Mouse (Mus musculus) heart, postnatal 0 days (tissue): ENCODE data around the gene Grk5. TPM values are rescaled to one million over a fixed set of nuclear protein-coding genes. Genes with fewer than 3 reads are reported as not detected.
A peak's percentile ranks its signal among the peaks of the same experiment; 100 is the strongest.

Experiments
- ATAC-seq: fragments of 200-750 bp; cut with Nextera tagmentation; 2 replicates; pipeline ENCODE4 v1.8.0; 2017; ENCODE audit warnings: low read depth, moderate number of reproducible peaks, moderate library complexity; ENCODE audit not compliant: insufficient read depth
- DNase-seq: peaks from one replicate; pipeline ENCODE4 v3.0.0-alpha.2; 2016; ENCODE audit warnings: low spot score
- H3K27ac ChIP-seq: fragments of 300-500 bp; sonication (generic); 2 replicates; pipeline ENCODE4 v1.5.1; 2014; ENCODE audit warnings: low read depth, mild to moderate bottlenecking
- H3K27me3 ChIP-seq: fragments of 300-500 bp; sonication (generic); 2 replicates; pipeline ENCODE4 v1.6.1; 2014; ENCODE audit warnings: low read length, mixed read lengths; ENCODE audit not compliant: control insufficient read depth, insufficient read depth
- H3K36me3 ChIP-seq: fragments of 300-500 bp; sonication (generic); replicated peaks from 2 replicates; pipeline ENCODE4 v1.6.1; 2014; ENCODE audit warnings: low read length, mixed read lengths; ENCODE audit not compliant: control insufficient read depth, insufficient read depth
- H3K4me1 ChIP-seq: fragments of 300-500 bp; sonication (generic); 2 replicates; pipeline ENCODE4 v1.6.1; 2014; ENCODE audit warnings: antibody characterized with exemption; ENCODE audit not compliant: control insufficient read depth, insufficient read depth
- H3K4me2 ChIP-seq: fragments of 300-500 bp; sonication (generic); 2 replicates; pipeline ENCODE4 v1.6.1; 2014; ENCODE audit warnings: low read depth, mild to moderate bottlenecking, low read length, moderate library complexity
- H3K4me3 ChIP-seq: fragments of 300-500 bp; sonication (generic); 2 replicates; pipeline ENCODE4 v1.5.1; 2014; ENCODE audit warnings: low read depth, low read length
- H3K9ac ChIP-seq: fragments of 300-500 bp; sonication (generic); replicated peaks from 2 replicates; pipeline ENCODE4 v1.6.1; 2014; ENCODE audit warnings: low read depth, low read length, mixed read lengths
- H3K9me3 ChIP-seq: fragments of 300-500 bp; sonication (generic); replicated peaks from 2 replicates; pipeline ENCODE4 v1.6.1; 2016; ENCODE audit warnings: low read length; ENCODE audit not compliant: control insufficient read depth
- CTCF ChIP-seq: IDR thresholded peaks from 2 replicates; pipeline ENCODE4 v1.5.1; 2016; ENCODE audit warnings: antibody characterized with exemption, control low read depth, low read depth
- EP300 ChIP-seq: IDR thresholded peaks from 2 replicates; pipeline ENCODE4 v1.6.1; 2016; ENCODE audit warnings: antibody characterized with exemption, low read depth
- WGBS: fragments of 180-500 bp; shearing (Covaris S2); extraction: QIAGEN DNeasy Blood & Tissue Kit; methylation state at CpG from one replicate; pipeline ENCODE4 v1.1.7; 2014; 5-methylcytosine and 5-hydroxymethylcytosine counted together
- polyA plus RNA-seq: library from polyadenylated mRNA; unstranded; fragments of >200 nt; fragmentation: Nextera tagmentation; extraction: Ambion mirVana; gene quantifications from 2 replicates; pipeline ENCODE4 v1.2.1, GENCODE M21; 2015
- total RNA-seq: library from RNA; depleted of rRNA; stranded (reverse); fragments of >200 nt; gene quantifications from 2 replicates; pipeline ENCODE4 v1.2.3, GENCODE M21; 2014; ENCODE audit warnings: low replicate concordance

Gene Grk5
- total and polyA plus RNA-seq, 2 experiments from 2014 or later, result 2.9 to 14.6 TPM

- Histone ChIP-seq H3K4me2 (no peak overlapping the region), H3K4me1 (peaks cover 10% of the 10 kb centered on the region; the same call in 1 of the 2 replicates), H3K9me3 (no peaks in the 10 kb centered on the region), H3K9ac (no peak overlapping the region), H3K36me3 (no peaks in the 10 kb centered on the region), H3K27me3 (no peaks in the 10 kb centered on the region), H3K27ac (no peak overlapping the region), H3K4me3 (no peak overlapping the region)
- DNase-seq, result no peak
- 60% methylated on average over 2 of the region's 2 CpGs for WGBS
- no peak for ATAC-seq
- TF ChIP-seq CTCF, result no peak
These were observed 142.0 kb downstream of the Grk5 start for GRCm38 (mm10) chr19:61031570-61031969.

GRCm38 (mm10) chr19:61039151-61039550 is 149.6 kb downstream of the Grk5 start:
- H3K9me3 ChIP-seq, result 0 out of 2 replicates have a peak, but pooled peaks cover 4% of the 10 kb centered on the region
- no peaks in the 10 kb centered on the region for H3K27me3 ChIP-seq
- DNase-seq, result no peak
- ATAC-seq, result no peak
- TF ChIP-seq EP300 (no peak), CTCF (no peak)
- H3K4me1 ChIP-seq, result no peaks in the 10 kb centered on the region
- H3K27ac ChIP-seq, result no peak overlapping the region
- no peak overlapping the region for H3K4me2 ChIP-seq
- H3K4me3 ChIP-seq, result no peak overlapping the region
- no peaks in the 10 kb centered on the region for H3K36me3 ChIP-seq
- H3K9ac ChIP-seq, result no peak overlapping the region

- TF ChIP-seq CTCF (no peak), EP300 (no peak)
- no peak for ATAC-seq
- Histone ChIP-seq H3K27me3 (no peaks in the 10 kb centered on the region), H3K27ac (peak overlapping the region; percentile 30; the same call in 1 of the 2 replicates), H3K4me3 (no peak overlapping the region), H3K9ac (no peak overlapping the region), H3K4me2 (no peak overlapping the region), H3K36me3 (no peaks in the 10 kb centered on the region), H3K9me3 (0 out of 2 replicates have a peak, but pooled peaks cover 2% of the 10 kb centered on the region), H3K4me1 (peaks cover 20% of the 10 kb centered on the region)
- WGBS, result 85% methylated on average over 2 of the region's 2 CpGs
- DNase-seq, result no peak
These were observed 159.1 kb downstream of the Grk5 start for GRCm38 (mm10) chr19:61048646-61049045.

- ATAC-seq (no peak), DNase-seq (no peak)
- no peak overlapping the region for H3K4me2 ChIP-seq
- peaks cover 20% of the 10 kb centered on the region for H3K4me1 ChIP-seq
- WGBS, result 76% methylated on average over 1 of the region's 1 CpGs
- 0 out of 2 replicates have a peak, but pooled peaks cover 3% of the 10 kb centered on the region for H3K36me3 ChIP-seq
- no peaks in the 10 kb centered on the region for H3K27me3 ChIP-seq
- H3K9me3 ChIP-seq, result 0 out of 2 replicates have a peak, but pooled peaks cover 5% of the 10 kb centered on the region
- H3K4me3 ChIP-seq, result no peak overlapping the region
- H3K27ac ChIP-seq, result no peak overlapping the region
- TF ChIP-seq EP300 (no peak), CTCF (no peak)
- H3K9ac ChIP-seq, result no peak overlapping the region
These were observed 159.9 kb downstream of the Grk5 start for GRCm38 (mm10) chr19:61049413-61049812.

- TF ChIP-seq EP300 (no peak), CTCF (no peak)
- Histone ChIP-seq H3K27ac (no peak overlapping the region), H3K9me3 (0 out of 2 replicates have a peak, but pooled peaks cover 5% of the 10 kb centered on the region), H3K4me1 (peaks cover 20% of the 10 kb centered on the region), H3K27me3 (no peaks in the 10 kb centered on the region), H3K36me3 (0 out of 2 replicates have a peak, but pooled peaks cover 3% of the 10 kb centered on the region), H3K4me3 (no peak overlapping the region), H3K4me2 (no peak overlapping the region), H3K9ac (no peak overlapping the region)
- DNase-seq (no peak), ATAC-seq (no peak)
- 92% methylated on average over 1 of the region's 1 CpGs for WGBS
These were observed 161.6 kb downstream of the Grk5 start for GRCm38 (mm10) chr19:61051151-61051550.

- no peak for DNase-seq
- H3K36me3 ChIP-seq, result 0 out of 2 replicates have a peak, but pooled peaks cover 3% of the 10 kb centered on the region
- peaks cover 20% of the 10 kb centered on the region for H3K4me1 ChIP-seq
- H3K27me3 ChIP-seq, result no peaks in the 10 kb centered on the region
- H3K27ac ChIP-seq, result no peak overlapping the region
- no peak for ATAC-seq
- TF ChIP-seq CTCF, result no peak
- TF ChIP-seq EP300, result no peak
- no peak overlapping the region for H3K4me2 ChIP-seq
- no peak overlapping the region for H3K9ac ChIP-seq
- no peak overlapping the region for H3K4me3 ChIP-seq
- 0 out of 2 replicates have a peak, but pooled peaks cover 5% of the 10 kb centered on the region for H3K9me3 ChIP-seq
These were observed 162.5 kb downstream of the Grk5 start for GRCm38 (mm10) chr19:61052008-61052407.
